Mouse (Mus musculus) CD4-positive, CD25-positive, alpha-beta regulatory T cell, adult 4 months (primary cell): ENCODE data around the gene Dbp. TPM values are rescaled to one million over a fixed set of nuclear protein-coding genes. Genes with fewer than 3 reads are reported as not detected.
A peak's percentile ranks its signal among the peaks of the same experiment; 100 is the strongest.
"Not testable (repeated sequence)": the region's sequence is repeated elsewhere in the genome, so short reads cannot be mapped to it uniquely, and the experiment has no call there.

Experiments
- ATAC-seq: one replicate; pipeline ENCODE4 v1.8.0; 2017
- polyA plus RNA-seq, 2 experiments: library from polyadenylated mRNA; unstranded; fragments of 100-300 nt; shearing (Covaris generic); gene quantifications; one replicate each; pipeline ENCODE4 v1.2.1; 2017

The Dbp gene
- 1 to 10 TPM; 7.4 to 8.8 TPM for polyA plus RNA-seq

DNA sequence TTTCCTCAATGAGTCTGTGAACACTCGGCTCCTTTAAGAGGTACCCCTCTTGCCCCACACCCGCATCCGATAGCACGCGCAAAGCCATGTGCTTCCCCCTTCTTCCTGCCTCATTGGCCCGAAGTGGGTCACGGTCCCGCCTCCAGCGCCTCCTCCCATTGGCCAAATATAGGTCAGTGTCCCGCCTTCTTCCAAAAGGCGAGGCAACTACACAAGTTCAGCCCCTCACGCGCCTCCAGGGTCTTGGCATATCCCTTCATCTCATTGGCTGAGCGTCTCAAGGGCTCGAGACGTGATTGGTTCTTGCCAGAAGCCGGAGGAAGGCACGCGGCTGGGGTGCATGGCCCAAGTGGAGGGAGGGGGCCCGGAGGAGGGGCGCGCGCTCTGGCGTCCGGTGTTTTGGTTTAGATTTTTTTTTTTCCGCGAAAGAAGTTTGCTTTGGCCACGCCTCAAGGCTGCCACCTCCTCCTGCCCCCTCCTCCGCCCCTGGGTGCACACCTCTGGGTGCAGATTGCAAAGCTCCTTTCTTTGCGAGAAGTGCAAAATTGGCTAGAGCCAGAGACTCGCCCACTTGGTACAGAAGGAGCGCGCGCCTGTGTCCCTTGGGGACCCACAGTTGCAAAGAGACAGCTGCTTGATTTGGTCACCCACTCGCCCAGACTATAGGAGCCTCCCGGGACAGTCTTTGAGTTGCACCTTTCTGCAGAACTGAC is at the start of gene Dbp:
Gene Dbp, plus strand, starts transcription at position 359 of the 713 bp plus-strand sequence.
- ATAC-seq: peak; percentile 80

DNA sequence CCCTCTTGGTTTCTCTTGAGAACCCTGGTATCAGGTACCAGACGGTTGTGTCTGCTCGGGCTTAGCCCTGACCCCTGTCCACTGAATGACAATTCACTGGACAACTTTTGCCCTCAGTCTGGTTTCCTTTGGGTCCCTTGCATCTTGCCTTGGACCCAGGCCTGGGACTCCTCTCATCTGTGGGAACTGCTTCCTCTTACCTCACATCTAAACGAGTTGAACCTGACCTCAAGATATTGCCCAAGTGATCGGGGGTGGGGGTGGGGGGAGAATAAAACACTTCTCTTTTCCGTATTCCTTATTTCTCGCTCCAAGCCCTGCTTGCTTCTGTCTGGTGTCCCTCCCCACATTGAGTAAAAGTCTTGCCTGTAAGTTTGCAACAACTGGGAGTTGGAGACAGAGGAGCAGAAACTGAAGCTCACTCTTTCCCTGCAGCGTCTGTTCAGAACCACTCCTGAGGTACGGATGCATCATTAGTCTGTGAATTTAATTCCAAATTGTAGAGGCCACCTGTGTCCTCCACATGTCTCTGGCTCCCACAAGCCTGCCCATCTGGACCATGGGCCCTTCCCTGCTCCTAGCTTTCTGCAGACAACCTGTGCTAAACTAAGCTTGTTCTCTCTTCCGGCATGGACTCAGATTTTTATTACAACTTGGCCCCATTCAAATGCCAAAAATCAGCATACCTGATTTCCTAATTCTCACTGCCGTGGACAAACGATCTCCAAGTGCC is 44.0 kb upstream of the Dbp start:
- ATAC-seq: no peak

DNA sequence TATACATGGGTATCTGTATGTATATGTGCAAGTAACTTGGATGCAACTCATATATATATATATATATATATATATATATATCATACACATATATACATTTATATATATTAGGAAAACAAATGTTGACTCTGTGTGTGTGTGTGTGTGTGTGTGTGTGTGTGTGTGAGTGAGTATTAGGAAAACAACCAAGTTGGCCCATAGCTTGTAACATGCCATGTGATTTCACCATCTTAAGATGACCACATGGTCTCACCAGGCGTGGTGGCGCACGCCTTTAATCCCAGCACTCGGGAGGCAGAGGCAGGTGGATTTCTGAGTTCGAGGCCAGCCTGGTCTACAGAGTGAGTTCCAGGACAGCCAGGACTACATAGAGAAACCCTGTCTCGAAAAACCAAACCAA is 43.2 kb upstream of the Dbp start:
- not testable (repeated sequence) for ATAC-seq

DNA sequence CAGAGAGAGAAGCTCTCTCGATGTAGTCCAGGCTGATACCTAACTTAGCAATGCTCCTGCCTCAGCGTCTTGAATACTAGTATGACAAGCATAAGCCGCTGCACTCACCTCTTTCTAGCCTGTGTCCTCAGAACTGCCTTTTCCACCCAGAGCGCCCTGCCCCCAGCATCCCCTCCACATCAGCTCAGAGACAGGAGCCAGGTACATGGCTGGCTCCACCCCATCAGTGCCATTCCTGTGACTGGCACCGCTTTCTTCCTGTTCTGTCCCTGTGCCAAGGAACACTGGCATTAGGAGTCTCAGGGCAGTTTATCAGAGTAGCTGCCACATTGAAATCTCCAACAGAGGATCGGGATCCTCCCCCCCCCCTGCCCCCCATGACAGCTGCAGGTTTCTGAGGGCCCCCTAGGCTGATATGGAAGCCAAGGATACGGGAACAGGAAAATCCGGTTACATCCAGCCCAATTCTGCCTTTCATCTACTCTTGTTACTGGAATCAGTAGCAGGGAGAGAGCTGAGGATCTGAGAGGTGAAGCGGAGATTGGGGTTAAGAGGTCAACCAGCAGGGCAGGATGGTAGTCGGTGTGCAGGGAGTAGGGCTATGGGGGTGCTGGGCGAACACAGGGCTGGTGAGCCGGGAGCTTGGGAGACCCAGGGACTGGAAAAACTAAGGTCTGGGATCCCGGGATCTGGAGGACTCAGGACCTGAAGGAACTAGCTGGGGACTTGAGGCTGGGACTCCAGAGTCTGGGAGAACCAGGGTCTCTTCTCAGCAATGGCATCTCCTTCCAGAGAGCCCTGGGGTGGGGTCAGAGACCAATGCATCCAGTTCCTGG is 39.4 kb upstream of the Dbp start:
- ATAC-seq: no peak

DNA sequence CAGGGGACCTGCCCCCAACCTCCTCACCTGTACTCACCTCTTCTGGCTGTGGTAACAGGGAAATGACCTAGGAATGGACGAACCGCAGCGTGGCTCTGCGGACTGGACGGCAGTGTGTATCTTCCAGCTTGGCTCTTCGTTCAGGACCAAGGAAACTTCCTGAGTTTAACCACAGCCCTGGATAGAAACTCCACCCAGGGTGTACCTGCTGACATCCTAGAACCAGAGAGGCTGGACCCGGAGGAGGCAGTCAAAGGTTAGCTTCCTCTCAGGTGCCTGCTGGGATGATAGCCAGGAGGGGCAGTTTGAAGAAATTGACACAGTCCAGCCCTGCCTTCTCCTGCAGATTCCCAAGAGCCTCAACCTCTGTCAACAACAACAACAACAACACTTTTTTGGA is 38.7 kb upstream of the Dbp start, which contains the start of gene Fut2:
Gene Fut2, minus strand, starts transcription at position 234 of the 400 bp plus-strand sequence.
- no peak for ATAC-seq

DNA sequence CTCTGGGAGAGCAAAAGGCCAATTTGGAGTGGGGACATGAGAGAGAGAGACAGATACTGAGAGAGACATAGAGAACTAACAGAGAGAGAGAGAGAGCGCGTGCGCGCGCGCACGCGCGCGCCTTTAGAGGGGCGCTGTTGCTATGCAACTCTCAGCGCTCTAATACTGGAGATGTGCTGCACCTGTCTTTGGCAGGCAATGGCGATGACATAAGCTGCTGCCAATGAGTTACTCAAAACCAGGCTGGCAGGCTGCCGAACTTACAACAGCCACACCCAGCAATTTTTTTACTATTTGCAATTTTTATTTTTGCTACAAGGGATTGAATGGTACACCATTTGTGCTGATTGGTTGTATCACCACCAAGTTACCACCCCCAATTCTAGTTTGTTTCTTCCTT is 37.1 kb upstream of the Dbp start:
- ATAC-seq: no peak

DNA sequence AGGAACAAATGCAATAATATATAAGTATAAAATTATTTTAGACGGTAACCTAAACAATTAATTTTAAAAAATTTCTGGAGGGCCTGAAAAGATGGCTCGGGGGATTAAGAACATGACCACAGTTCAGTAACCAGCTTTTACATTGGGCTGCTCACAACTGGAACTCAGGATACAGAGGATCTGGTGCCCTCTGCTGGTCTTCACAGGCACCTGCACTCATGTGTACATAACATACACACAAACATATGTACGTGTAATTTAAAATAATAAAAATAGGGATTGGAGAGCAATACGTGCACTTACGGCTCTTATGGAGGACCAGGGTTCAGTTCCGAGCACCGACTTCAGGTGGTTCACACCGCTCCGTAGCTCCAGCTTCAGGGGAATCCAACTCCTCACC is 36.0 kb upstream of the Dbp start:
- ATAC-seq: no peak

DNA sequence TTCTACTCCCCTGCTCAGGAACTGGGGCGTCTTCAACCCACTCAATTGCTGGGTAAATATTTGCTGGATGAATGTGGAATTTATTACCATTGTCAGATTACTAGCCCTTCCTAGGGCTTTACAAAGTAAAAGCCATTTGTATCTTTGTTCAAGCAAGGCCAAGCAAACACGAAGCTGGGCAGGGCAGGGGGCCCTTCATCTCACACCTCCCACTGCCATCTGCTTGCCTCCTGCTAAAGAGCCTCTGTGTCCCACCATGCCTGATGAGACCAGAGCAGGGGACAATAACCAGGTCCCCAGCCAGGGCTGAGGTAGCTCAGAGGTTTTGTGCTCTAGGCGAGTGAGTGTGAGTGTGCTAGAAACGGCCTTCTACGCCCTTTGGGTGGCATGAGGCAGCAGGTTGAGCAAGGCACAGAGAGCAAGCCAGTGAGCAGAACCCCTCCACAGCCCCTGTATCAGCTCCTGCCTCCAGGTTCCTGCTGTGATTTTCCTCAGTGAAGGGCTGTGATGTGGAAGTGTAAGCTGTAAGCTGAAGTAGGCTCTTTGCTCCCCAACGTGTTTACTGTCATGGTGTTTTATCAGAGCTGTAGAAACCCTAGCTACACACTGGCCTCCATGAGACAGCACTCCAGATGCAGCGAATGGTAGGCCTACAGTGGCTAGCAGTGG is 27.1 kb upstream of the Dbp start:
- no peak for ATAC-seq

DNA sequence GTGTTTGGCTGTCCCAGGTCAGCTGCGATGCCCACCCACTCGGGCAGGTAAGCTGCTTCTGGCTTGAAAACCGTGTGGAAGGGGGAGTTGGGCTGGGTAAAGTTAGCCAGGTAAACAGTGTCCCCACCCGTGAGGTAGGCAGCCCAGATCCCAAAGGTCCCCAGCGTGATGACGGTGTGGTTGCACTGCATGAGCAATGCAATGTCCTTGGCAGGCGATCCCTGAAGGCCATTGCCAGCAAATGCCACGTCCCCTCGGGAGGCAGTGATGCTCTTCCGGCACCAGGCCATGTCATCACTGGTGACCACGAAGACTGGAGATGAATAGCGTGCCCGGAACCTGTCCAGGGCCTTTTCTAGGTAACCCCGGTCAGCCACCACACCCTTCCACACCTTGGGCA is 26.4 kb upstream of the Dbp start:
- no peak for ATAC-seq

DNA sequence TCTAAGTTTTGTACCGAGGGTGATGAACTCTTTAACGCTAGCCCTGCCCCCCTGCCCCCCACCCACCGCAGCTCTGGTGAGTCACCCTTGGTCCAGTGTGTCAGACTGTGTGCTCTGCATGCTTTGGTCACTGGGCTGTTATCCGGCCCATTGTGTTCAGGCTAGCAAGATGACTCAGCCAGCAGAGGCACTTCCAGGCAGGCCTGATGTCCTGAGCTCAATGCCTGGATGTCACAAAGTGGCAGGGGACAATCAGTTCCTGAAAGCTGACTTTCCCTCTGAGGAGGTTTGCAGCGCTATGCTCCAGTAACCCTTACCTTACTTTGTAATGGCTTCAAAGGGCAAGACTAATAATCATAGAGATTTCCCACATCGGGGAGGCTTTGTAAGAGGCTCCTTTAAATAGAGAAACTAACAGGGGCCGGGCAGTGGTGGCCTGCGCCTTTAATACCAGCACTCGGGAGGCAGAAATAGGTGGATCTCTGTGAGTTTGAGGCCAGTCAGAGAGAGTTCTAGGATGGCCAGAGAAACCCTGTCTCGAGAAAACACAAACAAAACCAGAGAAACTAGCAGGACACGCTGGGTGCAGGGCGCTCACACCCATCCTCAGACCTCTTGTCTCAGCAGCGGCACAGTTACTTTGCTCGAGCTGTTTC is 24.8 kb upstream of the Dbp start:
- no peak for ATAC-seq

DNA sequence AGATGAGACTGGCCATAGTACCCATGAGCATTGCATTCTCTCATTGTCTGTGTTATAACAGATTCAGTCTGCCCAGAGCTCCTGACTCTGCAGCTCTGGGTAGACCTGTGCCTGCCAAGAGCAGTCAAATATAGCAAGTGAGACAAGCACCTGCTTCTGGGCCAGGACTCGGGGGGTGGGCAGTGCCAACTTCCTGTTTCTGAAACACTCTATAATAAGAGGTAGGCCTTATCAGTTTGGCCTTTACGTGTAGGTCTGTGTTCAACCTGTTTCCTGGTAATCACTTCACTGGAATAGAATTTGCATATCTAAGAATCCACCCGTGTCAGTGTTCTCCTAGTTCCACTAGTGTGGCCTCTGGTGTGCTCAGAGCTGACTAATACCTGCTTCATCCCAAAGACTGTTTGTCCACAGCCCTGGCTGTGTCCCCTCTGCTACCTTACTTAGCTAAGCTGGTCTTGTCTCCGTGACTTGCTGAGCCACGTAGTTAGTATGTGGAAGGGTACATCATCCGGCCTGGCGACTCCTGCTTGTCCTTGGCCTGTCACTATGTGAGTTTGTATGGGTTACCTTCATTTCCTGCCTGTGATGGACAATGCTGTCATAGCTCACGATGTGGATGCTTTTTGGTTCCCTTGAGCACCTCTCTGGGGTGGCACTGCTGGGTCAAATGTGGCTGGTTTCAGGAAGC is 23.7 kb upstream of the Dbp start:
- peak; percentile 70 for ATAC-seq

DNA sequence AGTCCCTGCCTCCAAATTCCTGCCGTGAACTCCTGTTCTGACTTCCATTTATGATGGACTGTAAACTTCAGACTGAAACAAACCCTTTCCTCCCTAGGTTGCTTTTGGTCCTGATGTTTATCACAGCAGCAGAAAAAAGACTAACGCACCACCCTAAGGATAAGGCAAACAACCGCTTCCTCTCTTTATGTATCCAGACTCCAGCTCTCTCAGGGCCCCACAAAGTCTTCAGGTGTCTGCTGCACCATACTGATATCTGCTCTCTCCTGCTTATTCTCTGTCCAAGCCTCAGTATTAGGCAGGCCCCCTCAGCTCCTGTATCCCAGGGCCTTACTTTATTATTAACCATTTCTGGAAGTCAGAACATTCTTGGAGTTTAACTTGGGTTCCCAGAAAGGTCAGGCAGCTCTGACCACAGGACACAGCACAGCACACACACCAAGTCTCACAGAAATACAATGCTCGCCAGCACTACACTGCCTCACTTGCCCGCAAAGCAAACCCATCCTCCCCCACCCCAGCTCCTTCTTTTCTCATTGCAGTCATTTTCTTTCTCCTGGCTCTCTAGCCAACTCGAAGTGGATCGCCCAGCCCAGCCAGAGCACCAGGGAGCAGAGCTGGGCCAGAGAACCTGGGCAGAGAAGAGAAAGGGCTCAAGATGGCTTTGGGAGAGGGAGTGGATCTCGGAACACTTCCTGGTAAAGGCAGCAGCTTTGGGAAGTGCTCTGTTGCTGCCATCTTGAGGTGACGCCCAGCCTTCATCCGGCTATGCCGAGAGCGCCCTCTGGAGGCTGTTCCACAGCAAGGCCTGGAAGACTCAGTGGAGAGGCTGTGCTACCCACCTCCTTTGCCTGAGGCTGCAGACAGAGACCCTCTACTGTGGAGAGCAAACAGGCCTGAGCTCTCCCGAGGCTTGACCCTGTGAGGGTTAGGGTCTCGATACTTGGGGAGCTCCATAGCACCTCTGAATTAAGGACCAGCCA is 22.5 kb upstream of the Dbp start:
- peak; percentile 80 for ATAC-seq

DNA sequence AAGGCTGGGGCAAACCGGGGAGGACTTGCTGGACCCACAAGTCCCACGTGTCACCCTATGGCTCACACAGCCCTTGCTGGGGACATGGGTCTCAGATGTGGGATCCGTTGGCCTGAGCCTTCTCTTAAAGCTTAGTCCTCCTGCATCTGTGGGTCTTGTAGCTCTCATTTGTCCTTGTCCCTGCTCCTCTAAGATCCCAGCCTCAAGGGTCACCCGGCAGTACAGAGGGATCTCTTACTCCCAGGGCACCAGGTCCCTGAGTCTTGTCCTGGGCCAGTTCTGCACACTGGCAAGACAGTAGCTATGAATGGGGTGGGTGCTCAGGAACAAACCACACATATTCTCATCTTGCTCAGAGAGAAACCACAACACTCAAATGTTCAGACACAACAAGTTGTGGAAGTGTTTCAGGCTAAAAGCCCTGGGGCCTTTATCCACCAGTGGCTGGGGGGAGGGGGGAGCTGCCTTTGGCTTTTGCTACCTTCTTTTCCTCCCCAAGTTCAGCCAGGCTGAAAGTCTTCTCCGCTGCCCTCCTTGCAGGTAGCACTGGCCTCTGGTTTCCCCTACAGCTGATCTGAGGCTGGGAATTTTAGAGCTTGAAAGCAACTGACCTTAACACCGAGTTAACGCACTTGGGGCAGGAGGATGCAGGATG is 21.4 kb upstream of the Dbp start, which contains the start of gene Ntn5:
Gene Ntn5, plus strand, starts transcription at position 627 of the 655 bp plus-strand sequence.
- ATAC-seq: no peak

DNA sequence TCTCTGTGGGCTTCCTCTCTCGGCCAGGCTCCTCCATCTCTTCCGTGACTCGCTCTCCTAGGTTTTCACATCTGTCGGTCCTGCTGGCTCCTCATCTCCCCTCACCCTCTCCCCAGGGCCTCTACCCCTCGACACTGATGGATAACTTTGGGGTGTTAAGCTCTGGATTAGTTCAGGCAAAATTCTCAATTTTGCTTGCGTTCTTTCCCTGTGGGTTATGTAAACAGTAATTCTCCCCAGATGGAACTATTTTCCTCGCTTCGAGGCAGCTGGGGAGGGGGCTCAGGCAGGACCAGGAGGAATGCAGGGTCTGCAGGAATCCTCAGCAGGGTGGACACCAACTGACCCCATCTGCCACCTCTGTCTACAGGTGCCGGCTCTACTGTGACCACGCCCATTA is 19.1 kb upstream of the Dbp start:
- ATAC-seq: no peak

DNA sequence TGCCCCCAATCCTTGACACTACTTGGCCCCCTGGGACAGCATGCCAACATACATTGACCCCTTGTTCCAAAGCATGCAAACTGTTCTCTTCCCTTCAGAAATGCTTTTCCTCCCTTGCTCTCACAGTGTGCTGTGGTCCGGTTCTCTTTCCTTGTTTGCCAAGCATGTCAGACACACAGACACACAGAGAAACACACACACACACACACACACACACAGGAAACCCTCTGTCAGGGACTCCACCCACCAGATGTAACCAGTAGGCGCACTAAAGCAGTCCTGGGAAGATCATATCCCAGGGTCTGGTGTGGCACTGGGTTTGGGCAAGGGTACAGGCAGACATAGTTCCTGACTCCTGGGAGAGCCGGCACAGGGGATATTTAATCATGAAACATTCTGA is 18.0 kb upstream of the Dbp start:
- no peak for ATAC-seq

DNA sequence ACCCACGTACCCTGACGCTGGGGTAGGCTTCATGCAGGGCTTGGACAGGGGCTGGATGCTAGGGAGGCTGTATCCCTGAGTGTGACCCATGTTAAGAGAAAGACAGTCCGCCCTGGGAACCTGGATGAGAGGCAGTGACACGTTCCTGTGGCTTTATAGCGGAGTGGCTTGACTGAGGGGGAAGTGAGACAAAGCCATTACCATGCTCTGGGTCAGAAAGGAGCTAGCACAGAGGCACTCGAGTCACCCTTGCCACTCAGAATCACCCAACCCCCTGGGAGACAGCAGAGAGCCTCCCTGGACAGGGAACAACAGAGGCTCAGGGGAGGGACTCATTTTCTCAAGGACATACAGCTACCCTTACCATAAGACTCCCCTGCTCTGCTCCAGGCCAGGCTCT is 15.8 kb upstream of the Dbp start:
- no peak for ATAC-seq

DNA sequence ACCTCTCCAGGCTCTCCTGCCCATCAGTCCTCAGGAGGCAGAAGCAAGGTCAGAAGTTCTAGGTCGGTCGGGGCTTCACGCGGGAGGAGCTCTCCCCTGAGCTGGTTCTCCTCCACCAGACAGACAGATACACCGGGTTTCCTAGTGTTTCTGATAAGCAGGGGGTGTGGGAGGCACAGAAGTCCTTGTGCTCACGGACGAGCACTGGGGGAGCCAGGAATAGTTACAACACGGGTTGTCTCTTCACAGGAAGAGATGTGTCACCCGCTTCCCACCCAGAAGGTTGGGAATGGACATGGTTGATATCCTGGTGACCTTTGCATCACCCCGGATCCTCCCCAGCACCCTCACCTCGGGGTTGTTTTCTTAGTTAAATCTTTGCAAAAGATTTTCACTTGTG is 15.1 kb upstream of the Dbp start:
- no peak for ATAC-seq

DNA sequence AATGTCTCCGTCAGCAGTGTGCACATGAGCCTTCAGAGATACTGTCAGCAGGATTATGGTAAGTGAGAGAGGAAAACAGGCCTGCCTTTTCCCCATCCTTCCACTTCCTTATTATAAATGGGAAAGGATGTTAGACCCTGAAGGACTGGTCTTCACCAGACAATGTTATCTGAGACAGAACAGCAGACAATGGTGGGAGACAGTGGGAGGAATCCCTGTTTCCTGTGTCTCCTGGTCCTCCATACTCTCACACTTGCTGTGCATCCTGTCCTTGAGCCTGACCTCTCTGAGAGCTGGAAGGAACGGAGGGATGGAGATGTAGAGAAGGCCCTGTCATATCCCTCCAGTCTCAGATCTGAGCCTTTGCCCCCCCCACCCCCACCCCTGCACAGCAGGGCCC is 12.5 kb upstream of the Dbp start:
- ATAC-seq: no peak

DNA sequence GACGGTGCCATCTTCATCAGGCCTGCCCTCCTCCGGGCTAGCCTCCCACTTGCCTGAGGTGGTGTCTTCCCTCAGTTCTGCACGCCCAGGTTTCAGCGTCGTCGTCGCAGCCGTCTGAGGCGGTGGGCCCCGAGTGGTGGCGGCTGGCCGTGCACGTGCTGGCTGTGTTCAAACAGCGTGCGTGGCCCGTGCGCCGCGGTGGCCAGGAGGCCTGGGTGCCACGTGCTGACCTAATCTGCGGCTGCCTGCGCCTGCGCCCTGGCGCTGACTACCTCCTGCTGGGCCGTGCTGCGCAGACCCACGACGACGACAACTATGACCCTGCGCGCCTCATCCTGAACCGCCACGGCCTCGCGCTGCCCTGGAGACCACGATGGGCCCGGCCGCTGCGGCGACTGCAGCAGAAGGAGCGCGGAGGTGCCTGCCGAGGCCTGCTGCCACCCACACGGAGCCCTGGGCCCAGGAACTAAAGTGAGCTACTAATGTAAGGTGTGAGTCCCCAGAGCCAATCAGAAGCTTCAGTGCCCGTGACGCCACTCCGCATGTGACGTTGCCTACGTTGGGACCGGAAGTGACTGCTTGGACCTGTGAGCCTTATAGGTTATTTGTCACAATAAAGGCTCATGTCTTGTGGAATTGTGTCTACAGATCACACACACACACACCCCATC is 10.8 kb upstream of the Dbp start, which contains the start of gene Sec1:
Gene Sec1, minus strand, starts transcription at position 482 of the 671 bp plus-strand sequence.
- no peak for ATAC-seq
